Mouse (Mus musculus) T-helper 1 cell (primary cell): ENCODE data around the gene Siah3.
"Not testable (repeated sequence)": the region's sequence is repeated elsewhere in the genome, so short reads cannot be mapped to it uniquely, and the experiment has no call there.

Source experiments
- in situ Hi-C: fragments of 300-600 bp; cut with MboI, MseI; formaldehyde crosslinking; loops from one replicate; pipeline ENCODE4 v1.15.1; 2025; ENCODE audit warnings: high pct_unique_total_duplicates

Siah3 gene

DNA sequence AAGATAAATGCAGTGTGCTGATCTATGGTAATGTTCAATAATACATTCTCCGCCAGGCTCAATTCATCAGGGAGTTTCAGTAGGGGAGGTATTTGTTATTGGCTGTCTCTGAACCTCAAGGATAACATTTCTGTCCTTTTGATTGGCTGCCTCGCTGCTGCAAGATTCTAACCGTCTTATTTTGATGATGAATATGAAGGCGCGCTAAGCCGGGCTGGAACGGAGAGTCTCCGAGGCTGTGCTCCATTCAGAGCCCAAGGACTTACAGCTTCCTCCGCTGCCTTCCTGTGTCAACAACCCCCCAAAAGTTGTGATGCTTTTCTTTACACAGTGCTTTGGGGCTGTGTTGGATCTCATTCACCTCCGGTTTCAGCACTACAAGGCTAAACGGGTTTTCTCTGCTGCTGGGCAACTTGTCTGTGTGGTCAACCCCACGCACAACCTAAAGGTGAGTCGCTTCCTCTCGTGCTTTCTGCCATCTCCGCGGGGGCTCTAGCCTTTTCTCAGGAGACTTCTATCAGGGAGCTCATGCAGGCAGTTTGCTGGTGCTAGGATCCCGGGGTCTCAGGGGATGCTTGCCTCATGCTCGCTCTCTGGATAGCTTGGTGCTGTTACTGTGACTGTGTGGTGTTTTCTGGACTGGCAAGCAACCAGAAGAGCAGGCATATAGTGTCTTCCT, at the start of gene Siah3:
Gene Siah3, plus strand, starts transcription at position 240 of the 679 bp plus-strand sequence.
- in situ Hi-C loops = no loop called here

GRCm38 (mm10) chr14:75409772-75410171, 46.0 kb upstream of the Siah3 start:
- in situ Hi-C loops = no loop called here

DNA sequence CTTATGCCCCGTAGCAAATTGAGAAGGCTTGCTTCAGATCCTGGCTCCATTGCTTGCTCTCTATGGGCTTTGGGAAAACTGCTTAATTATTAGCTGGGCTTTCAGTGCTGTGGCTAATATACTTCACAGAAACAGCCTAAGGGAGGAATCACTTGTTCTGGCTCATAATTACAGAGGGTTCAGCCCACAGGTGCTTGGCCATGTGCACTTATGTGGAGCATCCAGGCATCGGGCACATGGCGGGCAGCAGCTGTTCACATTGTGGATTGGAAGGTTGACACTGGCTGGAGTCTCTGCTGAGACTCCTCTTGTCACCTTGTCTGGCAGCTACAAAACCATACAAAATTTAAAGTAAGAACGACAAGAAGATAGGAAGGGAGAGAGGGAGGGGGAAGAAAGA, 45.4 kb upstream of the Siah3 start:
- in situ Hi-C loops = no loop called here

DNA sequence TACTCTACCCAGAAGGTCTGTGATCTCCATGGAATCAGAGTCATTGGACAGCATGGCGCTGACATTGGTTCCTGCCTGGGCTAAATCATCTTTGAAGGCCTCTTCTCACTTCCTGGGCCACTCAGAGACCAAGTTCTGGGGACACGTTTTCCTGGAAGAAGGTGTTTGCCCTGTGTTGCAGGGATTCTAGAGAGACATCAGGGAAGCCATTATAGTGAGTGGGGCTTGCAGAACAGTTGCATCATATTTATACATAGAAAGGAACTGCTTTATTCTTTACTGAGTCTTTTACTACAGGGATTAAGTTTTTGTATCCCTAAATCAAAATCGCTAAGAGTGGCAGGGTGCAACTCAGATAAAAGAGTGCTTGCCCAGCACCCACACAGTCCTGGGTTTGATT, 37.1 kb upstream of the Siah3 start:
- in situ Hi-C loops = no loop called here

DNA sequence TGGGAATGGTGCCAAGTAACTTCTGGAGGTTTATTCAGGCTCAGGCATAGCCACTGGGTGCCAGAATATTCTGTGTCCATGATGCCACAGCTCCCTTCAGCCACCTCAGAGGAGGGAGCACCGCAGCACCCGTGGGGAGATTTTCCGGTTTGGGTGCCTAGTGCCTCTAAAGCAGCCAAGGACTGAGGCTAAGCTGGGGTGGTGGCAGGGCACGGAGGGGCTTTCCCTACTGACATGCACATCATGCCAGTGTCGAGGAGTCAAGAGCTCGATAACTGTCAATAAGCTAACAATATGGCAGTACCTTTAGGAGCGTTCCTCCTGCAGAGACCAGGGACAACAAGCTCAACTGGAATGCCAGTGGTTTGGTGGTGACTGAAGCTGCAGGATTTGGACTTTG, 35.9 kb upstream of the Siah3 start:
- in situ Hi-C loops = no loop called here

- in situ Hi-C loops = no loop called here
Observed at GRCm38 (mm10) chr14:75420811-75421210, 35.0 kb upstream of the Siah3 start.

DNA sequence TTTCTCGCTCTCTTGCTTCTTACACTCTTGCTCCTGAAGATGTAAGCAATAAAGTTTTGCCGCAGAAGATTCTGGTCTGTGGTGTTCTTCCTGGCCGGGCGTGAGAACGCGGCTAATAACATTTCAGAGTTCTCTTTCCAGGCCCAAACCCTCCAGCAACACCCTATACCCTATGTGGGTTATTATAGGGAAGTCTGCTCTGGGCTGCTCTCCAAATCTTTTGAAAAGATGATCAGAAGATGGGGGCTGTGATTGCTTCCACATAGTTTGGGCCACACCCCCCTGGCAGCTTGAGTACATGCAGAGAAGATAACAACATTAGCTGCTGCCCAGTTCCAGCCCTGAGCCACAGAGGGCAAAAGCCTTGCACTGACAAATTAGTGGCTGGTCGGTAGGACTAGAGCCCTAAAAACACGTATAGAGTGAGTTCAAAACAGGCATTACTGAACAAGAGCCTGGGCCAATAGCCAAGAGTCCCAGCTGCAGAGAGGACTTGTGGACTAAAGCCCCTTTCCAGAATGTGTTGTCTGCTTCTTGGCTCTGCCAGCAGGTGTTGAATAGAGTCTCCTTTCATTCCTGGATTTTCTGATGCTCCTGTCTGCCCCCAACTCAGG, 24.5 kb upstream of the Siah3 start:
- in situ Hi-C loops = no loop called here

GRCm38 (mm10) chr14:75432850-75433249, 22.9 kb upstream of the Siah3 start:
- in situ Hi-C loops = no loop called here

GRCm38 (mm10) chr14:75434576-75434975, 21.2 kb upstream of the Siah3 start:
- in situ Hi-C loops = no loop called here

DNA sequence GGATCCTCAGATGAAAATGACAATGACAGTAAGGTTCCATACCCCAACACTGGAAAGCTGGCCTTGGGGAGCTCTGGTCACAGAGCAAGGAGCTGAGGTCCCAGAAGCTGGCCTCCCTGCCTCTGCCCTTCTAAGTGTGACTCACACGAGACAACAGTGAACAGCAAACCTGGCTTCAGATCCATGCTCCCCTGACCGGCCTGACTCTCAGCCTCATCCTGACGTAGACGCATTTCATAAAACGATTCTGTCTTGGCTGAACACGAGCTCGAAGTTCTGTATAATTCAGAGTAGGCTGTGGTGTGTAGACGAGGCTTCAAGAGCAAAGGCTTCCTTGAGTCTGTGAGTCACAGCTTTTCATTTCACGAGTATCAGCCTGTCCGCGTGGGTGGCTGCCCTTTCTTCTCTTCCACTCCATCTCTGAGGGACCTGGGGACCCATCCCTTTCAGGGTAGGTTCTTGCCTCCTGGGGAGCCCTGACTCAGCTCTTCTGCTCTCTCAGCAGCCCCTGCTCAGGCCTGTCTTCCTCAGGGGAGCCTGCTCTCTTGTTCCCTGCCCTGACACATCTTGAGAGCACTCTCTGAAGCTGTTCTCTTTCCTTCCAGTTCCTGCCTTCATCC, 11.2 kb upstream of the Siah3 start:
- in situ Hi-C loops = no loop called here

GRCm38 (mm10) chr14:75445281-75445947, 10.4 kb upstream of the Siah3 start:
- in situ Hi-C loops = no loop called here

GRCm38 (mm10) chr14:75445948-75446281, 9.9 kb upstream of the Siah3 start:
- in situ Hi-C loops = no loop called here

- in situ Hi-C loops = not testable (repeated sequence)
Observed at GRCm38 (mm10) chr14:75446314-75446713, 9.5 kb upstream of the Siah3 start.

DNA sequence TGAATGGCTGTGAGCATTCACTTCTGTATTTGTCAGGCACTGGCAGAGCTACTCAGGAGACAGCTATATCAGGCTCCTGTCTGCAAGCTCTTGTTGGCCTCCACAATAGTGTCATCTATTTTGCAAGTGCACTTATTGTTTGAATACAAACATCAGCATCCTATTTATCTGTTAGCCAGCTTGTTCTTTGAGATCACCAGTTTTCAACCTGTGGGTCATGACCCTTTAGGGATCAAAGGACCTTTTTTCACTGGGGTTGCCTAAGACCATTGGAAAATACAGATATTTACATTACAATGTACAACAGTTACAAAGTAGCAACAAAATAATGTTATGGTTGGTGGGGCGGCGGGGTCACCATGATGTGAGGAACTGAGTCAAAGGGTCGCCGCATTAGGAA, 1.9 kb upstream of the Siah3 start:
- in situ Hi-C loops = no loop called here

DNA sequence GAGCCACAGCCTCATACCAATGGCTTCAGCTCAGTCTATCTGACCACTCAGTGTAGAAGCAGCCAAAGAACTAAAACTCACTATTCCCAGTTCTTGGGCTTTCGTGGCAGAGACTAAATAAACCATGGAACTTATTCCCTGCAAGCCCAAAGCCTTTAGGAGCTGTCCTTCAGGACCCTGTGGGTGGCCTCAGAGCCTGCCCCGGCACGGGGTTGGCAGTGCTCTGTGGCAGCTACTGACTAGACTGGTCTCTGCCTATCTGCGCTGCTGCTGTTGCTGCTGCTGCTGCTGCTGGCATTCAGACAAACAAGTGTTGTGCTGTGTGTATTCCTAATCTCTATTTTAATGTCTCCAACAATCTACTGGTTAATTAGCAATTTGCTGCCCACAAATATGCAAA, 1.1 kb upstream of the Siah3 start:
- in situ Hi-C loops = no loop called here

GRCm38 (mm10) chr14:75455361-75455742, 430 bp upstream of the Siah3 start:
- in situ Hi-C loops = no loop called here

DNA sequence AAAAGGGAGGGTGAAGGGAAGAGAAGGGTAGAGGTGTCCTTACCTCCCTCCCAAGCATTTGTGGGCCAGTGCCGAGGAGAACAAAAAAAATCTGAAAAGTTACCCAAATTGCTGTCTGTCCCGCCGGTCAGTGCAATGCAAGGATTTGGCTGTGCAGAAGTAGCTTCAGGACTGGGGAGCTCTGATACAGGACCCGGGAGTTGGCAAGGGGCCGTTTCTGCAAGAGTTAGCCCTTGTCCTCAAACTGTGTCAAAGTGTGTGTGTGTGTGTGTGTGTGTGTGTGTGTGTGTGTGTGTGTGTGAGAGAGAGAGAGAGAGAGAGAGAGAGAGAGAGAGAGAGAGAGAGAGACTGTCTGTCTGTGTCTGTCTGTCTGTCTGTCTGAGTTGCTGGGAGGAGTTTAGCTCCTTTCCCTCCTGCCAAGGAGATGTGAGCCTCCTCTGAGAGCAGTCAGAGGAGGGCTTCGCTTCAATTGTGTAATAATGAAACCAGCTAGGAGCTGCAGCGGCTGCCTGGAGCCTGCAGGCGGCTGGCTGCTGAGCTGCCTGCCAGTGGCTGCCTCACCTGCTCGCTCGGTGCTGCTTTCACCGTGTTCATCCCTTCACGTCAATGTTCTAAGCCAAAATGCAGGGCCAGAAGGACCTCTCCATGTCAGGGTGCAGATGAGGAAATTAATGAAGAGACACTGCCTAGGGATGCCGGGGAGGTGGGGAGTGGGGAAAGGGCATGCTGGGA, 873 bp downstream of the Siah3 start:
- in situ Hi-C loops = no loop called here

GRCm38 (mm10) chr14:75457221-75457600, 1.4 kb downstream of the Siah3 start:
- in situ Hi-C loops = no loop called here

GRCm38 (mm10) chr14:75459431-75459830, 3.6 kb downstream of the Siah3 start:
- in situ Hi-C loops = no loop called here

DNA sequence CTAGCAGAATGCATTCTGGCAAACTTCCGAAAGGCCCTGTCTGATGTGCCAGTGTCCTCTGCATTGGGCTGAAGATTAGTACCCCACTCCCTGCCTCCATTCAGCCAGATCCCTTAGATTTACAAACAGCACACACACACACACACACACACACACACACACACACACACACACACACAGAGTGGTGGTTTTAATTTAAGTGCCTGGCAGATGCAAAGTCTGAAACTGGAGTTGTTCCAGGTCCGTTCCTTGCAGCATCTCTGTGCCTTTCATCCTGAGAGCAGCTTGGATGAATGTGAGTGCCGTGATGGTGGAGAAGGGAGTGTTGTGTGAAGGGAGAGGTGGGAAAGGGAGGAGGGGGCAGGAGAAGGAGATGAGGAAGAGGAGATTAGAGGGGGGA, 4.2 kb downstream of the Siah3 start:
- in situ Hi-C loops = no loop called here

DNA sequence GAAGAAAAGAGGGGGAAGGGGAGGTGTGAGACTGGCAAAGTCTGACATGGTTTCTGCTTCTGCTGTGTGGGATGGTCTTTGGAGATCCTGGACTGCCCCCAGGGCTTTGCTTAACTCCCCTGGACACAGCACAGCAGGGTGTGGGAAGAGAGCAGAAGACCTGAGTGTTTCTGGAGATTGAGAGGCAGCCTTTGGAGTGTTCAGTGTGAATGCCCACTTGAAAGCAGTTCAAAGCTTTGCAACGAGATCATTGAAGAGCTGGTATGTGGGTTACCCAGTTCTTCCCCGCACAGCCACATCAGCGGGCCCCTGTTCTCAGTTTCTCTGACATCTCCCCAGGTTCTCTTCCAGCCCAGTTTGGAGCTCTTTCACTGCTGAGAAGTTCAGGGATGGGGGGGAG, 4.7 kb downstream of the Siah3 start:
- in situ Hi-C loops = no loop called here

DNA sequence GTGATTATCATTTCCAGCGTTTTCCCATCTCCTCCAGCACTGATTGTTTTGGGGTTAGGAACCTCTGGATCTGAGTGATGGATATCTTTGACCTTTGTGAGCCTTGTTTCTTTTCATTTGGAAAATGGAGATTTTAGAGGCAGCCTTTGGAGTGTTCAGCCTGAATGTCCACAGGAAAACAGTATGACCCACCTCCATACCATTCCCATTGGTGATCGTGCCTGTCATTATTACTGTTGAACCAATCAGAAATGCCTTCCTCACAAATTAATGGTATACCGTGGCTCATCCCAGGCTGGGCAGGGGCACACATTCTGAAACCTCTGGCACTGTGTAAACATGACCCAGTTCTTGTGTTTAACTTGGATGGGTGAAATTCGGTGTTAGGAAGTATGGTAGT, 6.0 kb downstream of the Siah3 start:
- in situ Hi-C loops = no loop called here
